Mouse (Mus musculus) liver, postnatal 0 days (tissue): ENCODE measurements at regions not wholly inside any gene's neighbourhood (a gene's known extent, or its start where the extent isn't known, plus 50 kb on each side); places are given as distances from the start of the nearest gene placed in this dataset.

Experiments
- CTCF ChIP-seq: sonication (generic); IDR thresholded peaks from 2 replicates; pipeline ENCODE4 v1.5.1; 2016; ENCODE audit warnings: antibody characterized with exemption, low read depth
- EP300 ChIP-seq: IDR thresholded peaks from 2 replicates; pipeline ENCODE4 v1.6.1; 2016; ENCODE audit warnings: antibody characterized with exemption, low read depth, mild to moderate bottlenecking

GRCm38 (mm10) chr13:101501845-101502284 is 266.2 kb downstream of the Pik3r1 start:
- no peak for TF ChIP-seq CTCF
- TF ChIP-seq EP300: no peak
